Mouse (Mus musculus) MEL (cell line): ENCODE data around the gene Tgm5. TPM values are rescaled to one million over a fixed set of nuclear protein-coding genes. Genes with fewer than 3 reads are reported as not detected.

Experiments
- DNase-seq: peaks from one replicate; pipeline ENCODE4 v3.0.0; 2011; ENCODE audit warnings: low read depth, low spot score
- H3K27ac ChIP-seq: 2 replicates; pipeline ENCODE4 v1.5.1; 2012; ENCODE audit warnings: low read depth, mild to moderate bottlenecking, control low read depth, low read length, moderate library complexity; ENCODE audit not compliant: control insufficient read depth
- H3K27me3 ChIP-seq, 2 experiments: fragments of 150-350 bp in 1 of 2; sonication (generic) in 1 of 2; 2 replicates each; pipeline ENCODE4 v1.6.1; 2012; ENCODE audit warnings: low read length in 2 of 2, mild to moderate bottlenecking in 2 of 2, improper control_type of control experiment in 1 of 2, moderate library complexity in 1 of 2; ENCODE audit not compliant: insufficient read depth in 2 of 2, control insufficient read depth in 1 of 2
- H3K36me3 ChIP-seq, 2 experiments: 2 replicates each; pipeline ENCODE4 v1.6.1; 2012 to 2014; ENCODE audit warnings: low read length in 2 of 2, improper control_type of control experiment in 1 of 2, inconsistent platforms in 1 of 2, mild to moderate bottlenecking in 1 of 2; ENCODE audit not compliant: insufficient read depth in 2 of 2, control insufficient read depth in 1 of 2
- H3K4me1 ChIP-seq, 2 experiments: fragments of 150-350 bp in 1 of 2; sonication (generic) in 1 of 2; 2 replicates each; pipeline ENCODE4 v1.6.1; 2012; ENCODE audit warnings: low read length in 2 of 2, improper control_type of control experiment in 1 of 2, mild to moderate bottlenecking in 1 of 2; ENCODE audit not compliant: insufficient read depth in 2 of 2, control insufficient read depth in 1 of 2
- H3K4me3 ChIP-seq, 2 experiments: fragments of 150-350 bp in 1 of 2; sonication (generic) in 1 of 2; 2 replicates each; pipeline ENCODE4 v1.5.1; 2012; ENCODE audit warnings: low read depth in 2 of 2, low read length in 2 of 2, mild to moderate bottlenecking in 2 of 2, moderate library complexity in 2 of 2, control low read depth in 1 of 2, improper control_type of control experiment in 1 of 2; ENCODE audit not compliant: control insufficient read depth in 1 of 2, insufficient read depth in 1 of 2
- H3K79me2 ChIP-seq: 2 replicates; pipeline ENCODE4 v1.6.1; 2012; ENCODE audit warnings: mild to moderate bottlenecking, low read length, moderate library complexity; ENCODE audit not compliant: control insufficient read depth, poor library complexity, insufficient read depth
- H3K9ac ChIP-seq: 2 replicates; pipeline ENCODE4 v1.6.1; 2012; ENCODE audit warnings: low read depth, mild to moderate bottlenecking, control low read depth, low read length, moderate library complexity; ENCODE audit not compliant: control insufficient read depth, poor library complexity, severe bottlenecking
- H3K9me3 ChIP-seq: fragments of 150-350 bp; sonication (generic); replicated peaks from 2 replicates; pipeline ENCODE4 v1.6.1; 2012; ENCODE audit warnings: mild to moderate bottlenecking, low read length, improper control_type of control experiment, moderate library complexity; ENCODE audit not compliant: insufficient read depth
- BHLHE40 ChIP-seq: IDR thresholded peaks from 2 replicates; pipeline ENCODE4 v1.6.1; 2012; ENCODE audit warnings: low read depth, mild to moderate bottlenecking, inconsistent platforms, low read length, improper control_type of control experiment, borderline replicate concordance
- CHD1 ChIP-seq: IDR thresholded peaks from 2 replicates; pipeline ENCODE4 v1.6.1; 2012; ENCODE audit warnings: low read depth, mild to moderate bottlenecking, inconsistent platforms, low read length, improper control_type of control experiment
- CTCF ChIP-seq, 3 experiments: IDR thresholded peaks in 2 of 3; conservative IDR thresholded peaks in 1 of 3; 2 replicates each; pipeline ENCODE4 v1.5.1; 2011 to 2012; ENCODE audit warnings: low read length in 3 of 3, low read depth in 2 of 3, mild to moderate bottlenecking in 2 of 3, improper control_type of control experiment in 1 of 3, inconsistent platforms in 1 of 3, mixed read lengths in 1 of 3, moderate library complexity in 1 of 3; ENCODE audit not compliant: control insufficient read depth in 1 of 3, insufficient read depth in 1 of 3, poor library complexity in 1 of 3, severe bottlenecking in 1 of 3
- E2F4 ChIP-seq: IDR thresholded peaks from 2 replicates; pipeline ENCODE4 v1.6.1; 2011; ENCODE audit warnings: low read depth, low read length, improper control_type of control experiment, borderline replicate concordance
- ELF1 ChIP-seq: IDR thresholded peaks from 2 replicates; pipeline ENCODE4 v1.6.1; 2014; ENCODE audit warnings: low read depth, mild to moderate bottlenecking, inconsistent platforms, low read length, improper control_type of control experiment, moderate library complexity
- EP300 ChIP-seq, 2 experiments: IDR thresholded peaks; 2 replicates each; pipeline ENCODE4 v1.6.1; 2011; ENCODE audit warnings: improper control_type of control experiment in 2 of 2, low read length in 2 of 2, low read depth in 1 of 2, mild to moderate bottlenecking in 1 of 2
- GABPA ChIP-seq: IDR thresholded peaks from 2 replicates; pipeline ENCODE4 v1.6.1; 2012; ENCODE audit warnings: low read depth, mild to moderate bottlenecking, inconsistent platforms, low read length, improper control_type of control experiment, moderate library complexity
- HCFC1 ChIP-seq: IDR thresholded peaks from 2 replicates; pipeline ENCODE4 v1.6.1; 2012; ENCODE audit warnings: low read depth, mild to moderate bottlenecking, inconsistent platforms, low read length, improper control_type of control experiment, moderate library complexity
- JUND ChIP-seq: IDR thresholded peaks from 2 replicates; pipeline ENCODE4 v1.6.1; 2011; ENCODE audit warnings: low read depth, mild to moderate bottlenecking, improper control_type of control experiment, low read length
- KAT2A ChIP-seq: conservative IDR thresholded peaks from 2 replicates; pipeline ENCODE4 v1.6.1; 2012; ENCODE audit warnings: low read depth, low read length, improper control_type of control experiment, inconsistent platforms
- MAFK ChIP-seq: IDR thresholded peaks from 2 replicates; pipeline ENCODE4 v1.6.1; 2011; ENCODE audit warnings: low read depth, mild to moderate bottlenecking, low read length, improper control_type of control experiment, borderline replicate concordance
- MAX ChIP-seq: IDR thresholded peaks from 2 replicates; pipeline ENCODE4 v1.6.1; 2011; ENCODE audit warnings: low read length, improper control_type of control experiment
- MAZ ChIP-seq: IDR thresholded peaks from 2 replicates; pipeline ENCODE4 v1.6.1; 2012; ENCODE audit warnings: low read depth, mild to moderate bottlenecking, inconsistent platforms, low read length, improper control_type of control experiment
- MEF2A ChIP-seq: IDR thresholded peaks from 2 replicates; pipeline ENCODE4 v1.6.1; 2014; ENCODE audit warnings: low read depth, mild to moderate bottlenecking, inconsistent platforms, low read length, improper control_type of control experiment; ENCODE audit not compliant: poor library complexity, insufficient replicate concordance, severe bottlenecking; ENCODE audit errors: extremely low read depth
- MXI1 ChIP-seq: IDR thresholded peaks from 2 replicates; pipeline ENCODE4 v1.6.1; 2011; ENCODE audit warnings: mild to moderate bottlenecking, low read depth, low read length, improper control_type of control experiment
- MYB ChIP-seq: IDR thresholded peaks from 2 replicates; pipeline ENCODE4 v1.6.1; 2011; ENCODE audit warnings: mild to moderate bottlenecking, low read depth, low read length, improper control_type of control experiment
- NELFE ChIP-seq: IDR thresholded peaks from 2 replicates; pipeline ENCODE4 v1.6.1; 2011; ENCODE audit warnings: low read depth, low read length, improper control_type of control experiment
- POLR2AphosphoS2 ChIP-seq: IDR thresholded peaks from 2 replicates; pipeline ENCODE4 v1.6.1; 2011; ENCODE audit warnings: low read length, improper control_type of control experiment
- POLR2AphosphoS5 ChIP-seq: IDR thresholded peaks from 2 replicates; pipeline ENCODE4 v1.6.1; 2012; ENCODE audit warnings: low read depth, borderline replicate concordance, mild to moderate bottlenecking, inconsistent platforms, low read length, moderate library complexity, mixed read lengths
- RAD21 ChIP-seq: IDR thresholded peaks from 2 replicates; pipeline ENCODE4 v1.6.1; 2011; ENCODE audit warnings: mild to moderate bottlenecking, low read depth, low read length, improper control_type of control experiment
- SIN3A ChIP-seq: IDR thresholded peaks from 2 replicates; pipeline ENCODE4 v1.6.1; 2012; ENCODE audit warnings: low read length, improper control_type of control experiment, inconsistent platforms
- SMC3 ChIP-seq: IDR thresholded peaks from 2 replicates; pipeline ENCODE4 v1.6.1; 2011; ENCODE audit warnings: low read depth, low read length, improper control_type of control experiment
- TAL1 ChIP-seq: IDR thresholded peaks from 2 replicates; pipeline ENCODE4 v1.6.1; 2012; ENCODE audit warnings: mild to moderate bottlenecking, inconsistent platforms, low read length, moderate library complexity, mixed read lengths
- TBP ChIP-seq: IDR thresholded peaks from 2 replicates; pipeline ENCODE4 v1.8.0; 2011; ENCODE audit warnings: low read depth, low read length, improper control_type of control experiment
- USF1 ChIP-seq: IDR thresholded peaks from 2 replicates; pipeline ENCODE4 v1.6.1; 2014; ENCODE audit warnings: low read depth, mild to moderate bottlenecking, inconsistent platforms, low read length, improper control_type of control experiment, moderate library complexity
- ZKSCAN1 ChIP-seq: IDR thresholded peaks from 2 replicates; pipeline ENCODE4 v1.6.1; 2012; ENCODE audit warnings: low read depth, mild to moderate bottlenecking, inconsistent platforms, low read length, improper control_type of control experiment, moderate library complexity
- ZMIZ1 ChIP-seq: IDR thresholded peaks from 2 replicates; pipeline ENCODE4 v1.6.1; 2012; ENCODE audit warnings: low read depth, mild to moderate bottlenecking, inconsistent platforms, low read length, improper control_type of control experiment, moderate library complexity
- ZNF384 ChIP-seq: IDR thresholded peaks from 2 replicates; pipeline ENCODE4 v1.6.1; 2012; ENCODE audit warnings: low read depth, mild to moderate bottlenecking, inconsistent platforms, low read length, improper control_type of control experiment
- polyA plus RNA-seq, 2 experiments: library from polyadenylated mRNA; stranded (reverse) in 1 of 2; unstranded in 1 of 2; fragments of >175 nt in 1 of 2; fragments of >200 nt in 1 of 2; gene quantifications; 2 replicates each; pipeline versions ENCODE4 v1.2.1 to v1.2.4; 2012; ENCODE audit warnings: low replicate concordance in 2 of 2, low read depth in 1 of 2; ENCODE audit not compliant: insufficient read length in 2 of 2, insufficient read depth in 1 of 2, missing spikeins in 1 of 2
- total RNA-seq: library from RNA; depleted of rRNA; stranded (reverse); fragments of 300-350 nt; gene quantifications from 2 replicates; pipeline ENCODE4 v1.2.3, GENCODE M21; 2012

Gene Tgm5
- total and polyA plus RNA-seq, 3 experiments = not detected

DNA sequence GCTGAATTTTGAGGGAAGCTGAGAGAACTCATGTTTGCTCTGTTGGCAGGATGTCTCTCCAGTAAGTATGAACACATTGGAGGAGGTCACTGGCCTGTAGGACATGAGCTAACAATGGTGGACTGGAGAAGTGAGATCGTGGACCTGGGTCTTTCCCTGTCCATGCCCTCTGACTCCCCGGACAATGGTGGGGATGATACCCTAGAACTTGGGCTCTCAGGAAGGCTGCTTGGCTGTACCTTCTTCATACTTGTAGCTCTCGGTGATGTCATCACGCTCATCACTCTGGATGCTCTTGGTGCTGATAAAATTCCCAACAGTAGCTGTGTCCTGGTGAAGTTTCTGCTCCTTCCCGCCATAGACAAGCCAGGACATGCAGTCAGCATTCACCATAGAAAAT, 33.5 kb downstream of the Tgm5 start:
- H3K27ac ChIP-seq = no peak overlapping the region
- H3K79me2 ChIP-seq = no peaks in the 10 kb centered on the region
- no peaks in the 10 kb centered on the region for H3K9me3 ChIP-seq
- H3K4me3 ChIP-seq = no peak overlapping the region
- TF ChIP-seq SMC3 (no peak), E2F4 (no peak), TBP (no peak), MAX (no peak), RAD21 (no peak), MAFK (no peak), USF1 (no peak), CHD1 (no peak), MYB (no peak), MXI1 (no peak), CTCF (IDR thresholded peaks at IDR 0.05 in 2 of 3, conservative IDR thresholded peaks at IDR 0.05 in 1 of 3; ENCODE audit: control insufficient read depth in 1 of 3, insufficient read depth in 1 of 3, low read depth in 2 of 3, low read length in 3 of 3, poor library complexity in 1 of 3, severe bottlenecking in 1 of 3) (no peak), ZKSCAN1 (no peak), EP300 (IDR thresholded peaks at IDR 0.05; ENCODE audit: low read depth in 1 of 2, low read length in 2 of 2) (no peak), POLR2AphosphoS5 (no peak), GABPA (no peak), ZNF384 (no peak), POLR2AphosphoS2 (no peak), NELFE (no peak), SIN3A (no peak), HCFC1 (no peak)
- H3K4me1 ChIP-seq = peaks cover 20 to 28% of the 10 kb centered on the region in 2 experiments
- DNase-seq = no peak
- H3K27me3 ChIP-seq = no peaks in the 10 kb centered on the region
- no peak overlapping the region for H3K9ac ChIP-seq
- H3K36me3 ChIP-seq = peaks cover 0 to 16% of the 10 kb centered on the region in 2 experiments; a peak in 2 of 4 replicates

DNA sequence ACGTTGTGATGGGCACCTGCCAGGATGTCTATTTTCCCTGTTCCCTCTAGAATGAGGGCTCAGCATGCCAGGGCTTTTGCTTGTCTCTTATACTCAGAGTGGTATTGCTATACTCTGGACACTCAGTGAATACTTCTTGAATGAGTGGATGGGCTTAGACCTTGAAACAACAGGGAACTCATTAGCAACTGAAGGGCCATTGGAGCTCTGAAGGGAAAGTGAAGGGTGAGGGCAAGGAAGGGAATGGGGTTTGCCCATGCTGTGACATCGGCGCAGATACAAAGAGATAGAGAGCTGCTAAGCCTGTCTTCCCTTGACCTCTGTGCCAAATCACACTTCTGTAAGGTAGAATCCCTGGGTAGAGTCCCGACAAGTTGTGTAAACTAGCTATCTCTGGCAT, 40.0 kb downstream of the Tgm5 start:
- H3K79me2 ChIP-seq = no peaks in the 10 kb centered on the region
- H3K9me3 ChIP-seq = no peaks in the 10 kb centered on the region
- H3K9ac ChIP-seq = no peak overlapping the region
- no peak for TF ChIP-seq ELF1
- TF ChIP-seq MEF2A = no peak
- TF ChIP-seq ZKSCAN1 = no peak
- TF ChIP-seq MAFK = no peak
- TF ChIP-seq JUND = no peak
- no peak for TF ChIP-seq ZMIZ1
- TF ChIP-seq MAZ = no peak
- no peak for TF ChIP-seq BHLHE40
- no peak for TF ChIP-seq TAL1
- no peak for TF ChIP-seq NELFE
- TF ChIP-seq CHD1 = no peak
- no peak for TF ChIP-seq TBP
- TF ChIP-seq SIN3A = no peak
- TF ChIP-seq KAT2A = no peak
- no peak for DNase-seq
- H3K27me3 ChIP-seq = peaks cover 0 to 1% of the 10 kb centered on the region in 2 experiments; a peak in 1 of 4 replicates
- no peaks in the 10 kb centered on the region for H3K36me3 ChIP-seq
- no peak overlapping the region for H3K27ac ChIP-seq
- H3K4me3 ChIP-seq = no peak overlapping the region
- H3K4me1 ChIP-seq = no peaks in the 10 kb centered on the region
